Mouse (Mus musculus) kidney, adult 2 months (tissue): ENCODE data around the gene Zfp354c.

Experiments
- CTCF ChIP-seq: fragments of 200-500 bp; conservative IDR thresholded peaks from 2 replicates; pipeline ENCODE4 v1.5.1; 2011; ENCODE audit warnings: low read depth, mild to moderate bottlenecking, control low read depth, low read length, moderate library complexity, mixed read lengths; ENCODE audit not compliant: insufficient read depth, insufficient read length
- POLR2A ChIP-seq: fragments of 200-500 bp; IDR thresholded peaks from one replicate; pipeline ENCODE4 v1.6.1; 2011; ENCODE audit warnings: low read depth, low read length, control low read depth

DNA sequence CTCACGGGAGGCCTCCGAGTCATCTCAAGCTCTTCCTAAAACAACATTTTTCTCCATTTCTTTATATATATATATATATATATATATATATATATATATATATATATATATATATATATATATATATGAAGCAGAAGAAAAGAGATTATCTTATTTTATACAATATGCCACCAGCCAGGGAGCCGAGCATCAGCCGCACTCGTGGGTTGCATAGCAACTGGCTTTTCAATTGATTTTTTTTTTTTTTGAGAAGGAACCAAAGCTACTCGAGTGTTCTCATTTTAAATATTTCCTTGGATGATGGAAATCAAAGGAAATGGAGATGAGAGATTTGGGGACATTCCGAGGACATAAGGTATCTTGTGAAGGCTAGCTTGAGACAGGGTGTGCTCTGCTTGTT is 61.1 kb downstream of the Zfp354c start:
- TF ChIP-seq CTCF, result no peak
- TF ChIP-seq POLR2A, result no peak
